13 mouse cellular contexts compared by ENCODE assay signal in the genomic region with DNA sequence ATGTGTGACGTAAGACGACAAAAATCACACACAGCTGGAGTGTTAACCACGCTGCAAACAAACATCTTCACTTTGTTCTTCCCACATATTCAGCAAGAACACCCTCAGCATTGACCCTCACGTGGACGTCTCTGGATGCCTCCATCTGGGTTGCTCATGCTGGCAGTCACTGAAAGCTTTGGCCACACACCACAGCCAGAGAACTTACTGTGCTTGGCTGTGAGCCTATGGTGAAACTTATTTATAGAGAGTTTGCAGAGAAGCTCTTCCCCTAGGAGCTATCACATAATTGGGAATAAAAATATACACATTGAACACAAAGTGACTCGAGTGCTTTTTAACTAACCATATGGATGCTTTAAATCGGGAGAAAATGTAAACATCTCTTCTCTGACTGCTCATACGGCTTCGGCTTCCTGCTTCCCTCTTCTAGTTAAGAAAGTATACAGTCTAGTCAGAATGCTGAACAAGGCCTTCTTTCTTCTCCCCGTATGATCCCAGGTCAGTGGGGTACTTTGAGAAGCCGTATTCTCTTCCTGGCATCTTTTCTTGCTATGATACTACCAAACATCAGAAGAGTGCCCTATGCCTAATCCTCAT.
DNase-seq lines count a peak whose midpoint lies in the region; ATAC-seq and TF ChIP-seq lines count a peak whose summit lies in the region.
"Had no signal": no experiment of that assay in that cellular context is flagged by ENCODE, and none has a peak within 500 bp of the region (broad histone marks: within the 10 kb centered on the region; RNA-seq: fewer than 3 reads in every experiment).

No protein-coding gene starts in this region.

- no peaks in the 10 kb centered on the region for H3K36me3 ChIP-seq in heart, embryonic 12.5 days
- no peaks in the 10 kb centered on the region for H3K36me3 ChIP-seq in embryonic facial prominence, embryonic 14.5 days (ENCODE audit: control insufficient read depth, insufficient read depth, low read length)
- no peaks in the 10 kb centered on the region for H3K36me3 ChIP-seq in liver, embryonic 12.5 days
- H3K36me3 ChIP-seq in kidney, adult 2 months (ENCODE audit: control insufficient read depth, insufficient read depth, low read length), result no peaks in the 10 kb centered on the region
- H3K36me3 ChIP-seq: forebrain, embryonic 10.5 days had no signal

- no peaks in the 10 kb centered on the region for H3K4me1 ChIP-seq in heart, embryonic 12.5 days (replicated peaks)
- peaks cover 11% of the 10 kb centered on the region for H3K4me1 ChIP-seq in embryonic facial prominence, embryonic 14.5 days (ENCODE audit: control insufficient read depth, insufficient read depth, low read length)
- no peaks in the 10 kb centered on the region for H3K4me1 ChIP-seq in liver, embryonic 12.5 days
- H3K4me1 ChIP-seq in kidney, adult 2 months (ENCODE audit: control insufficient read depth, insufficient read depth, low read length), result no peaks in the 10 kb centered on the region

- H3K9ac ChIP-seq in heart, embryonic 12.5 days, result no peak overlapping the region
- no peak overlapping the region for H3K9ac ChIP-seq in embryonic facial prominence, embryonic 14.5 days (ENCODE audit: low read depth, low read length)
- no peak overlapping the region for H3K9ac ChIP-seq in liver, embryonic 12.5 days

- WGBS in heart, embryonic 12.5 days, result 75% methylated on average over 11 of the region's 11 CpGs
- WGBS in embryonic facial prominence, embryonic 14.5 days, result 40% methylated on average over 11 of the region's 11 CpGs
- WGBS in liver, embryonic 12.5 days (ENCODE audit: insufficient replicate concordance), result 57% methylated on average over 11 of the region's 11 CpGs
- 86% methylated on average over 11 of the region's 11 CpGs for WGBS in kidney, adult 2 months

- H3K4me2 ChIP-seq in heart, embryonic 12.5 days, result no peak overlapping the region
- no peak overlapping the region for H3K4me2 ChIP-seq in embryonic facial prominence, embryonic 14.5 days (ENCODE audit: low read depth, low read length)
- no peak overlapping the region for H3K4me2 ChIP-seq in liver, embryonic 12.5 days

- H3K27ac ChIP-seq in heart, embryonic 12.5 days (ENCODE audit: poor library complexity, severe bottlenecking), result no peak overlapping the region
- H3K27ac ChIP-seq in embryonic facial prominence, embryonic 14.5 days (replicated peaks; ENCODE audit: low read depth, low read length), result no peak overlapping the region; the same call in 1 of the 2 replicates
- H3K27ac ChIP-seq in liver, embryonic 12.5 days, result no peak overlapping the region
- no peak overlapping the region for H3K27ac ChIP-seq in kidney, adult 2 months (ENCODE audit: insufficient read depth, low read depth, low read length)
- H3K27ac ChIP-seq: forebrain, embryonic 10.5 days had no signal

- no peaks in the 10 kb centered on the region for H3K9me3 ChIP-seq in heart, embryonic 12.5 days (replicated peaks)
- no peaks in the 10 kb centered on the region for H3K9me3 ChIP-seq in embryonic facial prominence, embryonic 14.5 days (ENCODE audit: control insufficient read depth, low read length)
- H3K9me3 ChIP-seq in liver, embryonic 12.5 days (replicated peaks), result no peaks in the 10 kb centered on the region
- H3K9me3 ChIP-seq: forebrain, embryonic 10.5 days had no signal

- ATAC-seq in heart, embryonic 12.5 days (ENCODE audit: insufficient number of reproducible peaks, low FRiP score), result no peak
- 0 out of 2 replicates have a peak, but pooled peaks have one; percentile 18 for ATAC-seq in embryonic facial prominence, embryonic 14.5 days (ENCODE audit: low read depth)
- no peak for ATAC-seq in liver, embryonic 12.5 days

- no peak for TF ChIP-seq POLR2A in kidney, adult 2 months (IDR thresholded peaks at IDR 0.05; ENCODE audit: low read depth, low read length)

- TF ChIP-seq CTCF in kidney, adult 2 months (conservative IDR thresholded peaks at IDR 0.05; ENCODE audit: insufficient read depth, insufficient read length, low read depth, low read length), result no peak

- H3K27me3 ChIP-seq in heart, embryonic 12.5 days (replicated peaks), result no peaks in the 10 kb centered on the region
- no peaks in the 10 kb centered on the region for H3K27me3 ChIP-seq in embryonic facial prominence, embryonic 14.5 days (replicated peaks; ENCODE audit: control insufficient read depth, insufficient read depth, low read length)
- no peaks in the 10 kb centered on the region for H3K27me3 ChIP-seq in liver, embryonic 12.5 days (replicated peaks)
- H3K27me3 ChIP-seq in kidney, adult 2 months (replicated peaks; ENCODE audit: control insufficient read depth, insufficient read depth, low read length), result no peaks in the 10 kb centered on the region

- intact Hi-C loops in heart, postnatal 10 days (cut with DNase I), result no loop called here

- no peak overlapping the region for H3K4me3 ChIP-seq in heart, embryonic 12.5 days
- no peak overlapping the region for H3K4me3 ChIP-seq in embryonic facial prominence, embryonic 14.5 days (ENCODE audit: low read depth, low read length)
- H3K4me3 ChIP-seq in liver, embryonic 12.5 days, result no peak overlapping the region
- no peak overlapping the region for H3K4me3 ChIP-seq in kidney, adult 2 months (ENCODE audit: insufficient read depth, low read depth, low read length)
- H3K4me3 ChIP-seq: forebrain, embryonic 10.5 days had no signal

- peak; percentile 96 for DNase-seq in heart, adult 11 months
- peak; percentile 78 for DNase-seq in embryonic facial prominence, embryonic 14.5 days (ENCODE audit: low spot score)
- peak; percentile 45 to 68 for DNase-seq in heart, postnatal 10 days
- DNase-seq in lung, postnatal 10 days, result peak; percentile 75
- DNase-seq in kidney, adult 2 months, result no peak
- DNase-seq in urinary bladder, postnatal 25 days (ENCODE audit: low spot score), result no peak
- DNase-seq: cerebellum, adult 9-11 months; kidney, adult 11 months; liver; spleen, adult 18-20 months had no signal

Comparison
In these comparisons a context has a peak if more than half of its experiments do, and no peak if none do; other contexts are left out.
1. DNase-seq: peak in heart, adult 11 months (single experiment), embryonic facial prominence, embryonic 14.5 days (single experiment), heart, postnatal 10 days (2 of 2) and lung, postnatal 10 days (single experiment); none in kidney, adult 2 months (single experiment) and urinary bladder, postnatal 25 days (single experiment).